Mouse (Mus musculus) MEL (cell line): ENCODE results near the gene Gm3336.

Experiments used
- CHD2 ChIP-seq: IDR thresholded peaks from 2 replicates; pipeline ENCODE4 v1.6.1; 2011; ENCODE audit warnings: low read length, improper control_type of control experiment
- CTCF ChIP-seq, 3 experiments: IDR thresholded peaks in 2 of 3; conservative IDR thresholded peaks in 1 of 3; 2 replicates each; pipeline ENCODE4 v1.5.1; 2011 to 2012; ENCODE audit warnings: low read length in 3 of 3, low read depth in 2 of 3, mild to moderate bottlenecking in 2 of 3, improper control_type of control experiment in 1 of 3, inconsistent platforms in 1 of 3, mixed read lengths in 1 of 3, moderate library complexity in 1 of 3; ENCODE audit not compliant: control insufficient read depth in 1 of 3, insufficient read depth in 1 of 3, poor library complexity in 1 of 3, severe bottlenecking in 1 of 3
- EP300 ChIP-seq, 2 experiments: IDR thresholded peaks; 2 replicates each; pipeline ENCODE4 v1.6.1; 2011; ENCODE audit warnings: improper control_type of control experiment in 2 of 2, low read length in 2 of 2, low read depth in 1 of 2, mild to moderate bottlenecking in 1 of 2
- JUND ChIP-seq: IDR thresholded peaks from 2 replicates; pipeline ENCODE4 v1.6.1; 2011; ENCODE audit warnings: low read depth, mild to moderate bottlenecking, improper control_type of control experiment, low read length
- KAT2A ChIP-seq: conservative IDR thresholded peaks from 2 replicates; pipeline ENCODE4 v1.6.1; 2012; ENCODE audit warnings: low read depth, low read length, improper control_type of control experiment, inconsistent platforms
- MEF2A ChIP-seq: IDR thresholded peaks from 2 replicates; pipeline ENCODE4 v1.6.1; 2014; ENCODE audit warnings: low read depth, mild to moderate bottlenecking, inconsistent platforms, low read length, improper control_type of control experiment; ENCODE audit not compliant: poor library complexity, insufficient replicate concordance, severe bottlenecking; ENCODE audit errors: extremely low read depth
- TAL1 ChIP-seq: IDR thresholded peaks from 2 replicates; pipeline ENCODE4 v1.6.1; 2012; ENCODE audit warnings: mild to moderate bottlenecking, inconsistent platforms, low read length, moderate library complexity, mixed read lengths

GRCm38 (mm10) chr8:70765838-70766570 is 47.7 kb downstream of the Gm3336 start:
- no peak for TF ChIP-seq EP300 (IDR thresholded peaks at IDR 0.05; ENCODE audit: low read depth in 1 of 2, low read length in 2 of 2)
- no peak for TF ChIP-seq TAL1
- TF ChIP-seq KAT2A: no peak
- no peak for TF ChIP-seq CTCF (IDR thresholded peaks at IDR 0.05 in 2 of 3, conservative IDR thresholded peaks at IDR 0.05 in 1 of 3; ENCODE audit: control insufficient read depth in 1 of 3, insufficient read depth in 1 of 3, low read depth in 2 of 3, low read length in 3 of 3, poor library complexity in 1 of 3, severe bottlenecking in 1 of 3)
- TF ChIP-seq CHD2: no peak
- TF ChIP-seq JUND: no peak
- no peak for TF ChIP-seq MEF2A
